Comparison of ENCODE assay signal across 8 mouse cellular contexts in the genomic region with DNA sequence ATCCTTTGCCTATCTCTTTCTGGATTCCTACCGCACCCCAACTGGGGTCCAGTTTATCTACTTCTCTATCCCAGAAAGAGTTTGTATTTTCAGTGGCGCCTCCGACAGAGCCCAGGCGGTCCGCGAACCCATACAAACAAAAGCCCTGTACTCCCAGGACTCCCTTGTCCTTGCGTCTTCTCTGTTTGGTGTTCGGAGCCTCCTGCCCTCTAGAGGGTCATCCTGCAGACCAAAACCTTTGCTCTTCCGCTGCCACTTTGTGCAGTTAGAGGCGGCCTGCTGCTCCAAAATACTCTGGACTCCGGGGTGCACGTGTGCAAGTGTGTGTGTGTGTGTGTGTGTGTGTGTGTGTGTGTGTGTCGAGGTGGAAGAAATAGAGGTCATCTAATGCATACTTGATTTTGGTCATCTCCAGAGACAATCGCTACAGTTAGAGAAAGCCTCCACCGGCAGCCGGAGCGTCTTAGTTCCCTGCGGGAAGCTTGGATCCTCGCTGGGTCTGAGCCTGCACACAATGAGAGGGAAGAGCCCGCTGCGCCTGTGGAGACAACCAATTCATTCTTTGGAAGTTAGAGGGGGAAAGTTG. TPM values are rescaled to one million over a fixed set of nuclear protein-coding genes. Genes with fewer than 3 reads are reported as not detected.
DNase-seq lines count a peak whose midpoint lies in the region; ATAC-seq and TF ChIP-seq lines count a peak whose summit lies in the region.

No protein-coding gene starts in this region.

- no peak overlapping the region for H3K27ac ChIP-seq in left cerebral cortex, adult 2 months
- H3K27ac ChIP-seq in bone marrow macrophage, adult 2 months (ENCODE audit: insufficient read depth, low read depth, low read length), result no peak overlapping the region
- no peak overlapping the region for H3K27ac ChIP-seq in forebrain, embryonic 16.5 days (ENCODE audit: low read length)
- peak overlapping the region; percentile 26 for H3K27ac ChIP-seq in kidney, adult 2 months (ENCODE audit: insufficient read depth, low read depth, low read length)
- peak overlapping the region; percentile 77 for H3K27ac ChIP-seq in lung, postnatal 0 days (ENCODE audit: low read length)
- no peak overlapping the region; the same call in 1 of the 2 replicates for H3K27ac ChIP-seq in stomach, postnatal 0 days (replicated peaks)

- H3K9me3 ChIP-seq in forebrain, embryonic 16.5 days (ENCODE audit: control insufficient read depth, low read length), result no peaks in the 10 kb centered on the region
- H3K9me3 ChIP-seq in lung, postnatal 0 days (ENCODE audit: low read length), result no peaks in the 10 kb centered on the region
- no peaks in the 10 kb centered on the region for H3K9me3 ChIP-seq in stomach, postnatal 0 days (ENCODE audit: control insufficient read depth, low read length)

- no peak overlapping the region for H3K9ac ChIP-seq in forebrain, embryonic 16.5 days (replicated peaks; ENCODE audit: low read depth, low read length)
- peak overlapping the region; percentile 58 for H3K9ac ChIP-seq in lung, postnatal 0 days (replicated peaks; ENCODE audit: low read depth)
- H3K9ac ChIP-seq in stomach, postnatal 0 days (ENCODE audit: low read length), result peak overlapping the region; percentile 69

- H3K4me1 ChIP-seq in bone marrow macrophage, adult 2 months (ENCODE audit: control insufficient read depth, insufficient read depth, low read length), result no peaks in the 10 kb centered on the region
- H3K4me1 ChIP-seq in forebrain, embryonic 16.5 days (replicated peaks; ENCODE audit: control insufficient read depth, insufficient read depth, low read length), result peaks cover 4% of the 10 kb centered on the region
- H3K4me1 ChIP-seq in kidney, adult 2 months (ENCODE audit: control insufficient read depth, insufficient read depth, low read length), result peaks cover 10% of the 10 kb centered on the region; the same call in 1 of the 2 replicates
- no peaks in the 10 kb centered on the region for H3K4me1 ChIP-seq in lung, postnatal 0 days (ENCODE audit: insufficient read depth, low read depth, low read length)
- no peaks in the 10 kb centered on the region; the same call in 1 of the 2 replicates for H3K4me1 ChIP-seq in stomach, postnatal 0 days (replicated peaks; ENCODE audit: control insufficient read depth, insufficient read depth)

- ATAC-seq in forebrain, embryonic 16.5 days, result no peak
- ATAC-seq in lung, postnatal 0 days, result 0 out of 2 replicates have a peak, but pooled peaks have one; percentile 3
- ATAC-seq in stomach, postnatal 0 days (ENCODE audit: low FRiP score, low TSS enrichment), result no peak

- no peak for TF ChIP-seq EP300 in lung, postnatal 0 days (IDR thresholded peaks at IDR 0.05)
- TF ChIP-seq EP300 in stomach, postnatal 0 days (optimal IDR thresholded peaks at IDR 0.05), result no peak

- DNase-seq in left cerebral cortex, adult 2 months (ENCODE audit: extremely low spot score in 1 of 2, low spot score in 2 of 2), result no peak
- DNase-seq in left cerebral cortex, adult 8-10 months (ENCODE audit: low spot score in 2 of 2), result no peak
- peak; percentile 60 for DNase-seq in kidney, adult 2 months
- DNase-seq in lung, postnatal 0 days (ENCODE audit: low spot score), result peak; percentile 30
- peak; percentile 25 for DNase-seq in stomach, postnatal 0 days (ENCODE audit: low spot score)
- no peak for DNase-seq in layer of hippocampus, postnatal 14 days (ENCODE audit: low spot score in 2 of 2)

- peak overlapping the region; percentile 53; the same call in 1 of the 2 replicates for H3K4me3 ChIP-seq in left cerebral cortex, adult 2 months
- H3K4me3 ChIP-seq in bone marrow macrophage, adult 2 months (ENCODE audit: insufficient read depth, low read length), result peak overlapping the region; percentile 54; the same call in 1 of the 2 replicates
- H3K4me3 ChIP-seq in forebrain, embryonic 16.5 days (replicated peaks; ENCODE audit: low read length), result peak overlapping the region; percentile 65
- H3K4me3 ChIP-seq in kidney, adult 2 months (ENCODE audit: insufficient read depth, low read depth, low read length), result peak overlapping the region; percentile 86
- peak overlapping the region; percentile 71 for H3K4me3 ChIP-seq in lung, postnatal 0 days (ENCODE audit: low read depth, low read length)
- H3K4me3 ChIP-seq in stomach, postnatal 0 days (ENCODE audit: low read depth, low read length), result peak overlapping the region; percentile 71

- H3K27me3 ChIP-seq in forebrain, embryonic 16.5 days (replicated peaks; ENCODE audit: control insufficient read depth, insufficient read depth, low read length), result peaks cover 18% of the 10 kb centered on the region
- H3K27me3 ChIP-seq in kidney, adult 2 months (replicated peaks; ENCODE audit: control insufficient read depth, insufficient read depth, low read length), result no peaks in the 10 kb centered on the region
- H3K27me3 ChIP-seq in lung, postnatal 0 days (replicated peaks; ENCODE audit: insufficient read depth, low read length), result no peaks in the 10 kb centered on the region
- no peaks in the 10 kb centered on the region for H3K27me3 ChIP-seq in stomach, postnatal 0 days (ENCODE audit: control insufficient read depth, insufficient read depth, low read length)

- H3K4me2 ChIP-seq in forebrain, embryonic 16.5 days (ENCODE audit: low read length), result peak overlapping the region; percentile 98
- peak overlapping the region; percentile 83 for H3K4me2 ChIP-seq in lung, postnatal 0 days (replicated peaks; ENCODE audit: low read depth, low read length)
- peak overlapping the region; percentile 83 for H3K4me2 ChIP-seq in stomach, postnatal 0 days (replicated peaks; ENCODE audit: low read depth)

- 2% methylated on average over 21 of the region's 21 CpGs for WGBS in forebrain, embryonic 16.5 days
- WGBS in kidney, adult 2 months, result 13% methylated on average over 21 of the region's 21 CpGs
- WGBS in lung, postnatal 0 days, result 4% methylated on average over 21 of the region's 21 CpGs
- WGBS in stomach, postnatal 0 days, result under 1% methylated on average over 21 of the region's 21 CpGs

- no peak for TF ChIP-seq POLR2A in bone marrow macrophage, adult 2 months (IDR thresholded peaks at IDR 0.05; ENCODE audit: borderline replicate concordance, low read depth, low read length)
- no peak for TF ChIP-seq POLR2A in kidney, adult 2 months (IDR thresholded peaks at IDR 0.05; ENCODE audit: low read depth, low read length)

- TF ChIP-seq CTCF in left cerebral cortex, adult 2 months (IDR thresholded peaks at IDR 0.05), result no peak
- TF ChIP-seq CTCF in bone marrow macrophage, adult 2 months (IDR thresholded peaks at IDR 0.05; ENCODE audit: low read depth, low read length), result no peak
- TF ChIP-seq CTCF in kidney, adult 2 months (conservative IDR thresholded peaks at IDR 0.05; ENCODE audit: insufficient read depth, insufficient read length, low read depth, low read length), result no peak
- no peak for TF ChIP-seq CTCF in lung, postnatal 0 days (IDR thresholded peaks at IDR 0.05)
- TF ChIP-seq CTCF in stomach, postnatal 0 days (IDR thresholded peaks at IDR 0.05; ENCODE audit: low read depth), result peak; percentile 26; the same call in 1 of the 2 replicates

- H3K36me3 ChIP-seq in forebrain, embryonic 16.5 days (ENCODE audit: control insufficient read depth, insufficient read depth), result no peaks in the 10 kb centered on the region
- H3K36me3 ChIP-seq in kidney, adult 2 months (ENCODE audit: control insufficient read depth, insufficient read depth, low read length), result no peaks in the 10 kb centered on the region
- no peaks in the 10 kb centered on the region for H3K36me3 ChIP-seq in lung, postnatal 0 days (ENCODE audit: insufficient read depth, low read length)
- H3K36me3 ChIP-seq in stomach, postnatal 0 days (ENCODE audit: control insufficient read depth, insufficient read depth, low read length), result no peaks in the 10 kb centered on the region

- intact Hi-C loops in left cerebral cortex, adult 2 months (cut with DNase I), result loop anchor here (1.0 to 5.0 kb wide), 3 partner anchors 116 to 441 kb away; no protein-coding TSS in a partner anchor

RNA-seq across cellular contexts. Expression of a gene that starts 1.1 kb away (rescaled TPM):
- under 1 TPM; 0.72 to 0.86 TPM for total RNA-seq in left cerebral cortex, adult 2 months (2021)
- 1 to 10 TPM in 3 of 4 experiments, under 1 TPM in 1; 0.80 to 1.5 (median 1.3) TPM for total RNA-seq in left cerebral cortex, adult 8-10 months (2022)
- not detected in 2 replicates for polyA plus RNA-seq in bone marrow macrophage, adult 2 months (2012; ENCODE audit: insufficient read depth, insufficient read length, missing spikeins)
- 0.89 and 1.4 TPM in 2 replicates for polyA plus RNA-seq in forebrain, embryonic 16.5 days (2015; fragmentation: Nextera tagmentation; extraction: Ambion mirVana)
- polyA plus RNA-seq in kidney, adult 2 months (2012; rRNA removed), result 2.2 and 2.8 TPM in 2 replicates
- 5.5 and 6.2 TPM in 2 replicates for polyA plus RNA-seq in lung, postnatal 0 days (2015; fragmentation: Nextera tagmentation; extraction: Ambion mirVana)
- polyA plus RNA-seq in stomach, postnatal 0 days (2015; fragmentation: Nextera tagmentation; extraction: Ambion mirVana), result 2.6 and 3.1 TPM in 2 replicates
- total RNA-seq in layer of hippocampus, postnatal 14 days (2021), result 1 to 10 TPM; 2.6 to 2.9 TPM

Comparison
In these comparisons a context has a peak if more than half of its experiments do, and no peak if none do; other contexts are left out.
1. DNase-seq: peak in kidney, adult 2 months (single experiment), lung, postnatal 0 days (single experiment) and stomach, postnatal 0 days (single experiment); none in left cerebral cortex, adult 2 months (0 of 2), left cerebral cortex, adult 8-10 months (0 of 2) and layer of hippocampus, postnatal 14 days (0 of 2).
2. H3K27ac ChIP-seq: peak in kidney, adult 2 months (single experiment) and lung, postnatal 0 days (single experiment); none in left cerebral cortex, adult 2 months (single experiment), bone marrow macrophage, adult 2 months (single experiment), forebrain, embryonic 16.5 days (single experiment) and stomach, postnatal 0 days (single experiment).
3. Peak in every context shown above with its lines, with median percentiles within 50 percentile points of each other: H3K4me3 ChIP-seq and H3K4me2 ChIP-seq.